Mouse (Mus musculus): ENCODE measurements at regions not wholly inside any gene's neighbourhood (a gene's known extent, or its start where the extent isn't known, plus 50 kb on each side); places are given as distances from the start of the nearest gene placed in this dataset.
"Not testable (repeated sequence)": the region's sequence is repeated elsewhere in the genome, so short reads cannot be mapped to it uniquely, and the experiment has no call there.

- peak; percentile 44 for DNase-seq
Observed at GRCm38 (mm10) chr13:70205334-70205733, 403.1 kb downstream of the Med10 start.

- DNase-seq, result no peak
Observed at GRCm38 (mm10) chr13:70210158-70210557, 408.0 kb downstream of the Med10 start.

GRCm38 (mm10) chr13:70213017-70213416, 410.8 kb downstream of the Med10 start:
- DNase-seq, result no peak

GRCm38 (mm10) chr13:70213622-70214021, 411.4 kb downstream of the Med10 start:
- no peak for DNase-seq

GRCm38 (mm10) chr13:70214022-70214654, 411.9 kb downstream of the Med10 start:
- DNase-seq, result no peak

GRCm38 (mm10) chr13:70216134-70216533, 413.9 kb downstream of the Med10 start:
- no peak for DNase-seq

GRCm38 (mm10) chr13:70217429-70218133, 415.4 kb downstream of the Med10 start:
- no peak for DNase-seq

- DNase-seq, result no peak
Observed at GRCm38 (mm10) chr13:70223485-70223884, 413.9 kb downstream of the Ice1 start.

- DNase-seq, result no peak
Observed at GRCm38 (mm10) chr13:70227167-70227566, 410.3 kb downstream of the Ice1 start.

GRCm38 (mm10) chr13:70233896-70234799, 403.3 kb downstream of the Ice1 start:
- DNase-seq, result peak; percentile 78

GRCm38 (mm10) chr13:70243598-70244157, 393.8 kb downstream of the Ice1 start:
- no peak for DNase-seq

GRCm38 (mm10) chr13:70260003-70260496, 377.4 kb downstream of the Ice1 start:
- DNase-seq, result peak; percentile 20

GRCm38 (mm10) chr13:70263654-70264053, 373.8 kb downstream of the Ice1 start:
- DNase-seq, result no peak

GRCm38 (mm10) chr13:70276884-70277378, 360.5 kb downstream of the Ice1 start:
- not testable (repeated sequence) for DNase-seq

GRCm38 (mm10) chr13:70277667-70278591, 359.5 kb downstream of the Ice1 start:
- DNase-seq, result no peak

GRCm38 (mm10) chr13:70281051-70281847, 356.2 kb downstream of the Ice1 start:
- no peak for DNase-seq

- peak; percentile 63 for DNase-seq
Observed at GRCm38 (mm10) chr13:70282731-70283130, 354.7 kb downstream of the Ice1 start.

GRCm38 (mm10) chr13:70283231-70283630, 354.2 kb downstream of the Ice1 start:
- DNase-seq, result peak; percentile 27

GRCm38 (mm10) chr13:70292713-70293112, 344.7 kb downstream of the Ice1 start:
- no peak for DNase-seq

- DNase-seq, result no peak
Observed at GRCm38 (mm10) chr13:70303953-70304525, 333.4 kb downstream of the Ice1 start.

Data from embryo, embryonic 11 days (tissue).